Mouse (Mus musculus): Measurements from ENCODE around the gene Sulf2. TPM values are rescaled to one million over a fixed set of nuclear protein-coding genes. Genes with fewer than 3 reads are reported as not detected.

Sulf2 gene
- total RNA-seq, 2 experiments from 2014 or later: 48.7 to 54.3 TPM

DNA sequence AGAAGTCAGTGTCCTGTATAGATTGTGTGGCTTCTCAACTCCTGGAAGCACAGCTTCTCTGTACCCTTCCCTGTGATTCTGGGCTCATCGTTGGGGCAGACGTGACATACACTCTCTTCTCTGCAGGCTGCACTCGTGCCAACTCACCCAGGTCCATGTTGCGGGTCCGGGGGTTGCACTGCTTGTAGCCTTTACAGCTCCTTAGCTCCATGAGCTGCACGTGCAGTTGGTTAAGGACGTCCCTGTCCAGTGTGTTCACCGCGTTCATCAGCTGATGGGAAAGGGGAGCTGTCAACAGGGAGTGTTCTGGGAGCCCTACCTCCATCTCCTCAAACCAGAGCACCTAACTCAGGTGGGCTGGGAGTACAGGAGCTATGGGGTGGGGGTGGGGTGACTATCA lies 78.1 kb downstream of the Sulf2 start:
- intact Hi-C loops (cut with DNase I): no loop called here
- DNase-seq (ENCODE audit: low spot score): no peak

DNA sequence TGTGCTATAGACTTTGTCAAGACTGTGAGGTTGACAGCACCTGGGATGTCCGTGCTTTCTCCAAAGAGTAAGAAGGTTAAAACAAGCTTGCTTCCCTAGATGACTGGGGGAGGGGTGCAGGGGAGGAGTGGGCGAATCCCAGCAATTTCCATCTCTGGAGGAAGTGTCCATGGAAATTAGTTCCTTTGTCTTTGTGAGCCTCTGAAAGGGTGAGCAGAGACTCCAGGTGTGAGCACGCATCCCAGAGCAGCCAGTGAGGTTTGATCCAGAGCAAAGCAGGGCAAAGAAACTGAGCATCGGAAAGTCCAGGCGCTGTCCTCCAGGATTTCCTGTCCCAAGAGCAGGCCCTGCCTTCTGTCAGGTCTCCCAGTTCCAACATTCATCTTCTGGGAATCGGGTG lies 81.1 kb downstream of the Sulf2 start:
- intact Hi-C loops (cut with DNase I): no loop called here
- DNase-seq (ENCODE audit: low spot score): no peak

DNA sequence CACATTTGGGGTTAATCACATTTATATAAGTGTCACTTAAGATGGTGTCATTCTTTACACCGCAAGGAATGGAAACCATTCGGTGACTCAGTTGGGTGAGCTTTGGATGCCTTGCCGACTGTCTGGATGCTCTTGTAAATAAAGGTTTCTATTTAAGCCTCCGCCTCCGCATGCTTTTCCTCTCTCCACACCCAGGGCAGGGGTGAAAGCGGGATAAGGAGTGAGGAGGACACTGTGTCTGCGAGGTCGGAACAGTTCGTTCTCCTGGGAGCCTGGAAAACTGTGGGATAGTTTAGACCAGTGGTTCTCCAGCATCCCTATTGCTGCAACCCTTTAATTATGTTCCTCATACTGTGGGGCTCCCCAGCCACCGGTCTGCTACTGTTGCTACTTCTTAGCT lies 82.4 kb downstream of the Sulf2 start:
- intact Hi-C loops (cut with DNase I): no loop called here
- DNase-seq (ENCODE audit: low spot score): no peak

DNA sequence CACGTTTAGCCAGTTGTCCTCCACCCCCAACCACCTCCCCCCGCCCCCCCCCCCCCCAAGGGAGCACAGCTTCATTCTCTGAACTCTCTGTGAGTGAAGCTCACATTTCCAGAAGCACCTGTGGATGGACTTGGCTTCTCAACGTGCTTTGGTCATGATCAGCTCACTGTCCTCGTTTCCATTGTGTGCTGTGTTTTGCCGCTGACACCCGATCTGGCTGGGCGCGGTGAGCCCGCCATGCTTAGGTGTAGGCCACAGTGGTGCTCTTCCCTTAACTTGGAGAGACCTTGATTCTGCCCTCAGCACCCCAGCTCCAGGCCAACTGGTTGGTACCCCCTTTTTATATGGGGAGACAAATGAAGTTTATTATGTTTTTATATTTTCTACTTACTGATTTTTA lies 83.6 kb downstream of the Sulf2 start:
- no peak for DNase-seq (ENCODE audit: low spot score)
- intact Hi-C loops (cut with DNase I): no loop called here

DNA sequence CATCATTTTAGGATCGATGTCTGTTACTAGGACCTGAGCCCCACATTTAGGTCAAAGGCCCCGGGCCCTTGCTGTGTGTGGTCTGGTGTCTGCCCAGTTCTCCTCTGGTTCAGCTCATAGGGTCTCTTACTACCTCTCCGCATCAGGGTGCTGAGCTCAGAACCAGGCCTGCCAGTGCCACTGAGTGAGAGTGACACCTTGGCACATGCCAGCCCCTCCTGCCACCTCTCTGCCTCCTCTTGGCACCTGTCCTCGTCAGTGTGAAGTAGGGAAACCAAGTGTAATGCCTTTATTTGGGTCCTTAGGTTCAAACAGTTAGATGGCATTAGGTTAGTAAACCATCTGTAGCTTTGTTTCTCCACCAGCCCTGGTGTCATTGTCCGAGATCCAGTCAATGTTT lies 84.0 kb downstream of the Sulf2 start:
- DNase-seq (ENCODE audit: low spot score): no peak
- intact Hi-C loops (cut with DNase I): no loop called here

DNA sequence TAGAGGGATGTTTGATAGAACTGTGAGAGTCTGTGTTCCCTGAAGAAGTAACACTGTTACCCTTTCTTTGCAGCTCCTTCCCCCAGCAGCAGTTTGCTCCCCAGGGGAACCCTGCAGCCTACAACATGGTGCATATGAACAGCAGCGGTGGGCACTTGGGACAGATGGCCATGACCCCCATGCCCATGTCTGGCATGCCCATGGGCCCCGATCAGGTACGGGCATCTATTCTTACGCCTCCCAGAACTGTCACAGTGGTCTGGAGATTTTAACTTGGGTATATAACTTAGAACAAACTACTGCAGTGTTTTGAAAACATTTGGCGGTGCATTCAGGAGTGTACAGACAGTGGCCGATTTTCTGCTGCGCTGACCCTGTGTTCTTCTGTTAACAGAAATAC lies 85.7 kb downstream of the Sulf2 start:
- intact Hi-C loops (cut with DNase I): no loop called here
- no peak for DNase-seq (ENCODE audit: low spot score)

DNA sequence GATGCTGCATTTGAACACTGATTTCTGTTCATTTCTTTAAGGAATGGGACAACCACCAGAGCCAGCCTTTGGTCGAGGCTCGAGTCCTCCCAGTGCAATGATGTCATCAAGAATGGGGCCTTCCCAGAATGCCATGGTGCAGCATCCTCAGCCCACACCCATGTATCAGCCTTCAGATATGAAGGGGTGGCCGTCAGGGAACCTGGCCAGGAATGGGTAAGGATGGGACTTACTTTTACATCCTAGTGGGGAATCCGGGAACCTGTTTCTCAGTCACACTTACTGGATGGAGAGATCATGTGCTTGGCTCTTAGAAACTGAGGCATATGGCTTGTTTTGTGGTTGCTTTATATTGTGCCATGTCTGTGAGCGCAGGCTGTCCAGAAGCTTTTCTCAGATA lies 86.3 kb downstream of the Sulf2 start:
- intact Hi-C loops (cut with DNase I): no loop called here
- DNase-seq (ENCODE audit: low spot score): no peak

DNA sequence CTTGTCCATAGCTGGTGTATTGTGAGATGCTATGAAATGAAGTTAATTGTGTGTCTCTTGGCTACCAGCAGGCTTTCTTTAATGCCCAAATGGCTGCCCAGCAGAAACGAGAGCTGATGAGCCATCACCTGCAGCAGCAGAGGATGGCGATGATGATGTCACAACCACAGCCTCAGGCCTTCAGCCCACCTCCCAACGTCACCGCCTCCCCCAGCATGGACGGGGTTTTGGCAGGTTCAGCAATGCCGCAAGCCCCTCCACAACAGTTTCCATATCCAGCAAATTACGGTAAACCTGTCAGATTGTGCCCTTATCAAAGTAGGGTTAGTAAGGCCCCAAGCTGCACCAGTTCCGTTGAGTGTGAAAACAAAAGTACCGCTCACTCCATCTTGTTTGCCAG lies 87.2 kb downstream of the Sulf2 start:
- DNase-seq (ENCODE audit: low spot score): no peak
- intact Hi-C loops (cut with DNase I): no loop called here

DNA sequence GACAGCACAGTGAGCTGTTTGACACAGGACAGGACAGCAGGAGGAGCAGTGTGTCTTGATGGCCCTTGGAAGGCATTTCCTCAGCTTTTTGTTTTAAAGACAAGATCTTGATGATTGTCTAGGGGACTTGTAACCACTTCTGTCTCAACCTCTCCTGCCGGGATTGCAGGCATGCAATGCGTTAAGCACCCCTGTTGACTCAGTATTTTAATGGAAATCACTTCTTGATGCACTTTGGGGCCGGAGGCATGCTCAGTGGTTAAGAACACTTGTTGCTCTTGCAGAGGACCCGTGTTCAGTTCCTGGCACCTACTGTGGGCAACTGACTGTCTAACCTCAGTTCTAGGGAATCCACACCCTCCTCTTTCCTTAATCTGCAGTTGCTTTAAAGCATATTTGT lies 89.0 kb downstream of the Sulf2 start:
- intact Hi-C loops (cut with DNase I): no loop called here
- DNase-seq (ENCODE audit: low spot score): no peak

DNA sequence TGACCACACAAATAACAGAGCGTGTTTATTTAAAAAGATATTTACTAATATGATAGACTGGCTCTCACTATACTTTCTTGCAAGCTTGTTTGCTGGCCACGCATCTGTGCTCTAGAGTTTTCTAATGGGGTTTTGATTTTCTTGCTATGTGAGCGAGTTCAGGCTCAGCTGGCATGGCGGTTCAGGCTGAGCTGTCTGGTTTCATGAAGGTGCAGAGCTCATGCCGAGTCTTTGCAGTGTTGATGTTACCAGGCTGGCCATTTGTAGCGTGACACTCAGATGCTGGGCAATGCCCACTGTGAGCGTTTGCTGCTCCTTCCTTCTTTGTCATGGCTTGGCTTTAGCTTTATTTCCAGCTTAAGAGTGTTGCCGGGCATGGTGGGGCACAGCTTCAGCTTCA lies 93.0 kb downstream of the Sulf2 start:
- intact Hi-C loops (cut with DNase I): no loop called here
- DNase-seq (ENCODE audit: low spot score): no peak

DNA sequence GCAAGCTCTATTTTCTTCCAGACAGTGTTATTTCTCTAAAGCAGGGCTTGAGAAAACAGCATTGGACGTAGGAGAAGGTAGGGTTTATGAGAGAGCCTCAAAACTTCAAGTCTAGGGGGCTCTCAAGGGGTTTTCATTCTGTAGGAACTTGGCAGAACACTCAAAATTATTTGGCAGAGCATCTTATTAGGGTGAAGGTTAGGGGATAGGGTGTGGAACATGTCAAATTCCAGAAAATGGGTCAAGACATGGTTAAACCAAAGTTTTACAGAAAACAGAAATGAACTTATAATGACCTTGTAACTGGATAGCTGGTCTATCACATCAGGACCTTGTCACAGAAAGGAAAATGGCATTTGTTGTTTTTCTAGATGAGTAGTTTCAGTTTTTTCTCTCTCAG lies 93.5 kb downstream of the Sulf2 start:
- no peak for DNase-seq (ENCODE audit: low spot score)
- intact Hi-C loops (cut with DNase I): no loop called here

DNA sequence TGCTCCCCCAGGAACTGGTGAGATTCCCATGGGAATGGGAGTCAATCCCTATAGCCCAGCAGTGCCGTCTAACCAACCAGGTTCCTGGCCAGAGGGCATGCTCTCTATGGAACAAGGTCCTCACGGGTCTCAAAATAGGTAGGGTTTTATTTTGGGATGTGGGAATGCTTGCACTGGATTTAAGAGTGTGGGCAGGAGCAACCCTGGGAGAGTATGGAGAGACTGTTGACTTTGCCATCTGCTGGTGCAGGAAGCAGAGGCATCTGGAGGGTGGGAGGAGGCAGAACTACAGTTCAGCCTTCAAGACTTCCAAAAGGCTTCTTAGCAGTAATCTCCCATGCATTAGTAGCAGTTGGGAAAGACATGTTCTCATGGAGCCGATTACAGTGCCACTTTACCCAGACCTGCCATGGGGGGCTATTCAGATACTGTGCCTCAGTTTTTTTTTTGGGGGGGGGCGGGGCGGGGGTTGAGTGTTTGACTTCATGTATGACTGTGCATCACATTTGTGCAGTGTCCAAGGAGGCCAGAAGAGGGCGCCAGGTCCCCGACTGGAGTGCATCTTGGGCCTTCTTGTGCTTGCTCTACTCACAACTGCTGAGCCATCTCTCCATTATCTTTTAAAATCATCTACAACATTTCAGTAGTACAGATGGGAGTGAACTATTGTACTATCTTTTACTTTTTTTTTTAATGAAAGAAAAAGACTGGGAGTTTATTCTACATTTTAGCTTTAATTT lies 95.6 kb downstream of the Sulf2 start:
- intact Hi-C loops (cut with DNase I): no loop called here
- no peak for DNase-seq (ENCODE audit: low spot score)

DNA sequence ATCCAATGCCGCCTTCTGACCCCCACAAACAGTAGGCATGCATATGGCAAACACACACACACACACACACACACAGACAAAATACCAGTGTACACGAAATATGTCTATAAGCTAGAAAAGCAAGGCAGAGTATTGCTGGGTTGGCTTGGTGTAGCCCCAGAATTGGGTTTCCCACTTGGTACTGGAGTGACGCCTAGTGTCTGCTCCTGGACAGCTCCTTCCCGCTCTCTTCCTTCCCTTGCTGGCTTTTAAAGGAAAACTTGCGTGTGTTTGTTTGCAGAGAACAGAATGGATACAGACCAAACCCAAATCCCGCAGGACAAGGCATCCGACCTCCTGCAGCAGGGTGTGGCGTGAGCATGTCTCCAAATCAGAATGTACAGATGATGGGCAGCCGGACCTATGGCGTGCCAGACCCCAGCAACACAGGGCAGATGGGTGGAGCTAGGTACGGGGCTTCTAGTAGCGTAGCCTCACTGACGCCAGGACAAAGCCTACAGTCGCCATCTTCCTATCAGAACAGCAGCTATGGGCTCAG lies 101.4 kb downstream of the Sulf2 start:
- intact Hi-C loops (cut with DNase I): no loop called here
- no peak for DNase-seq (ENCODE audit: low spot score)

DNA sequence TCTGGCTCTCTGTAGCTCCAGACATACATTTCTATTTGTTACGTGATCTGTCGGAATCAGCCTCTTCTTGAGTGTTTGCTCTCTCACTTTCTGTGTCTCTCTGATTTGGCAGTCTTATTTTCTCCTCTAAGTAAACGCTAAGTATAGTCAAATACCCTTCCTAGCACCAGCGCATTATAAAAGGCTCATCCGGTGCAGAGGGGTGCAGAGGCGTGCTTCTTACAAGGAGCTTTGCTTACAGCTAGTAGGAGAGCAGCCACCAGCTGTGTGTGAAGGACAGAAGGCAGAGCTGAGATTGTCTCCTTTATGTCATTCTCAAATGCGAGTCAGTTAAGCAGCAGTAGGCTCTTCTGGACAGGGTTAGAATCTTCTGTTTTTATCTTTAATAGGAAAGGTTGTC lies 103.5 kb downstream of the Sulf2 start:
- DNase-seq (ENCODE audit: low spot score): no peak
- intact Hi-C loops (cut with DNase I): no loop called here

DNA sequence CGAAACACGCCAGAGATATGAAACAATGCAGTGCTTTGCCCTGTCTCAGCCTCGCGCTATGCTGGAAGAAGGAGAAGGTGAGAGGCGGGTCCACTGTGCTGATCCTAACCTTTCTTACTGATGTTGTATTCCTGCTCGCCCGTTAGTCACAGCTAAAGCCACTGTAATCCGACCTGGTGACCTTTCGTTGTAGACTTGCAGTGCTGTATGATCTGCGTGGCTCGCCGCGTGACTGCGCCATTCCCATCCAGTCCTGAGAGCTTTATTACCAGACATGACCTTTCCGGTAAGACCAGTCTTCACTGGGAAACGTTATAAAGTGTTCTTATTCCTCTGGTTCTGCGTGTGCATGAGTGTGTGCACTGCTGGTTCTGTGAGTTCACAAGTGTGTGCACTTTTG lies 104.0 kb downstream of the Sulf2 start:
- no peak for DNase-seq (ENCODE audit: low spot score)
- intact Hi-C loops (cut with DNase I): no loop called here

DNA sequence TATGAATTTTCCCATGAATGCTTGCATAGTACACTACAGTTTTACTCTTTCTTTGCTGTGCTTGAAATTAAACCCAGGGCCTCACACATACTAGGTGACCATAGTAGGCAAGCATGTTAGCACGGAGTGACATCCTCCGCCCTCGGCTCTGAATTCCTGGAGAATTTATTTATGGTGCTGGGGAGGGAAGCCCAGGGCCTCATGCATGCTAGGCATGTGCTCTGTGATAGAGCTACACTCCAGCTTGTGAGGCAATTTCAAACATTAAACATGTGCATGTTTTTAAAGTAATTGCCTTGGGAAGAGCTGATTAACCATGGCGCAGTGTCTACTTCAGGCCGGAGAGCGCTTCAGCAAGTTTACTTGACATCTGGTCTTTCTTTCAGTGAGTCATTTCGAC lies 106.6 kb downstream of the Sulf2 start:
- DNase-seq (ENCODE audit: low spot score): no peak
- intact Hi-C loops (cut with DNase I): loop anchor here (5.0 kb wide), 1 partner anchor 272 kb away; no protein-coding TSS in a partner anchor

DNA sequence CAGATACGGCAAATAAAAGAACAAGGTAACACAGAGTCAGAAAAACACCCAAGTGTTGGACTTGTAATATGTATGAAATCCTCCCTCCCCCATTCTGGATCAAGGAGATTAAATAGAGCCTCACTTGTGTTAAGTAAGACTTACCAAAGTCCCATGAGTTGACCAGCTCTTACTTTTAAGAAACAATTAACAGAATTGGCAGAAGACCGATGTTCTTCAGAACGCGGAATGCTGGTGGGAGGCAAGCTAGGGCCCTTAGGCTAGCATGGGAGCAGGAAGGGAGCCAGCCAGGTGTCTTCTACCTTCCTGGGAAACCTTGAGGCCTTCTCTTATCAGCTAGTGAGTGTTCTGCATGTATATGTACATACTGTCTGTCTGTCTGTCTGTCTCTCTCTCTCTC lies 107.5 kb downstream of the Sulf2 start:
- DNase-seq (ENCODE audit: low spot score): no peak
- intact Hi-C loops (cut with DNase I): loop anchor here (2.0 to 5.0 kb wide), 3 partner anchors 127 to 271 kb away; no protein-coding TSS in a partner anchor

DNA sequence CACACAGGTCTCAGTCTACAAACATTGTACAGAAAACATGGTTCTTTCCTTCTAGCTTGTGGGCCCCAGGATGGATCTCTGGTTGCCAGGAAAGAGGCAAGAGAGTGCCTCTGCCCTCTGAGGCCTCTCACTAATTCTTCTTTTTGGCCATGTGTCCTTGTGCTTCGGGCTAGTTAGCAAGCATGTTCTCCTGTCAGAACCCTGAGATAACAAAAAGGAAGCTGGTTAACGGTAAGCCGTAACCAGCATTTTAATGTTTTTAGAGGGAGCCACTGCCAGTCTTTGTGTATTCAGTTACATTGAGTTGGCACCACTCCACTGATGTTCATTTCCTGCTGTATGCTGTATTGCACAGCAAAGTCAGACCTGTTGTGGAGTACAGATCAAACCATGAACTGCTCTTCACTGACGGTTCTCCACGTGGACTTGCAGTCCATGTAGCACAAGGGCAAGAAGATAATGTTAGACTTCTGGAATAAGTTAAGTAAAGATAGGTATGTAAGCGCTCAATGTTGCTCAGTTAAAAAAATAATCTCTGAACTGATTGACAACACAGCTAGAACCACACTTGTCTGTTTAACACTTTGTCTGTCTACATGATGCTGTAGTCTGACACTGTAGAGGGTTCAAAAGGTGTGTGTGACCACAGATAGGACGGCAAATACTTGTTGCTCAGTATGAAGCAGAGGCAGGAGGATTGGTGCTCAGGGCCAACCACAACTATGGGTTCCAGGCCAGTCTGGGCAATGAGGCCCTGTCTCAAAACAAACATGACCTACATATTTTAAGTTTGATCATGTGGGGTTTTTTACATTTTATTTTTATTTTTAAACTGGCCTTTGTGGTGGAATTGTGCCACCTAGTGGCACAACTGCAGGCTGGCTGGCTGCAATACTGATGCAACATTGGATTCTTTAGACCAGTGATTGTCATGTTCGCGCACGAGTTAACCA lies 109.6 kb downstream of the Sulf2 start:
- DNase-seq (ENCODE audit: low spot score): no peak
- intact Hi-C loops (cut with DNase I): loop anchor here (2.0 to 5.0 kb wide), 3 partner anchors 125 to 269 kb away; no protein-coding TSS in a partner anchor

DNA sequence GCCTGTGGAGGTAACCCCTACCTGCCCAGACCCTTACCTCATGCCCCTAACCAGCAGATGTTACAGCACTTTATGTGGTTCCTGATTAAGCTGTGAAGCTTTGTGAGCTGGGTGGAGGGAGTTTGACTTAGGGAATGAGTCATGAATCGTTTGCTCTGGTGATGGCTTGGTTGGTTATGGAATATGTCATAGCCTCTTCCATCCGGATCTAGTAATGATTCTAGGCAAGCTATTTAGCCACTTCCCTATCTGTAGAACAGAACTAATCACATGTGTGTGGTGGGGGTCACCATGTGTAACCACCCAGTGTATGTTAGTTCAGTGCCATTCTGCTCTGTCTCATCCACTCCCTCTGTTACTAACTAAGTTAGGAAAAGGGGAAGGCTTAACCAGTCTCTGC lies 110.5 kb downstream of the Sulf2 start:
- no peak for DNase-seq (ENCODE audit: low spot score)
- intact Hi-C loops (cut with DNase I): loop anchor here (5.0 kb wide), 1 partner anchor 268 kb away; no protein-coding TSS in a partner anchor

DNA sequence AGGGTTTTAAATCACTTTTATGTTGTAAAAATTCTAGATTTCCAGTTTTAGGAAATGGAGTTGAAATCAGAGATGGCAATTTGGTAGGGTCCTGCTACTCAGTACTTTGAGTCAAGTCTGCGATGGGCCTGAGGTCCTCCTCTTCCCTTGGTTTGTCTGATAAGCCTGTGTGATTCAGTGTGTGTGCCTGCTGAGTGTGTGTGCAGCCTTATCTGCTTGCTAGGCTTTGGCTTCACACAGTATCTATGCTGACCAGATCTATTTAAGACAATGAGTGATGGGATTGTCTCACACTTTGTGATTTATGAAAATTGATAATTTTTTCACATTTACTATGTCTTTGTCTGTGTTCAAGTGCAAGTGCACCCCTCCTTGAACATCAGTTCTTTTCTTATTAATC lies 112.9 kb downstream of the Sulf2 start:
- DNase-seq (ENCODE audit: low spot score): no peak
- intact Hi-C loops (cut with DNase I): no loop called here

DNA sequence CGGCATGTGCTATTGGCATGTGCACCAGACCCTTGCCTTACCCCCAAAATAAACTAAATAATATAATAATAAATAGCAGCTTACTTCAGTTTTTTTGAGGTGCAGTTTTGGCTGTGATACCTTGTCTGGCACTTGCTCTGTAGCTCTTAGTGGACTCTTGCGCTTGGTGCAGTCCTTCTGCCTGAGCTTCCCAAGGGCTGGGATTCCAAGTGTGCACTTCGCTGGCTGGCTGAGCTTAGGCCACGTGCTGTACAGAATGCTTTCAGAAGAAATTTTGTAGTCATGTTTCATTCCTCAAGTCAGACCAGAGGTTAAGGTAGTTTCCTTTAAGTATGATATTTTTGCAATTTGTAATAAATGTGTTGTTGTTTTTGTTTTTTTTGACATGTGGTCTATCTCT lies 115.8 kb downstream of the Sulf2 start:
- intact Hi-C loops (cut with DNase I): no loop called here

More for the DNA sequence above, 115.8 kb downstream of the Sulf2 start:
- DNase-seq (ENCODE audit: low spot score): no peak

Data from heart, postnatal 25 days (tissue).